In the genomic region with DNA sequence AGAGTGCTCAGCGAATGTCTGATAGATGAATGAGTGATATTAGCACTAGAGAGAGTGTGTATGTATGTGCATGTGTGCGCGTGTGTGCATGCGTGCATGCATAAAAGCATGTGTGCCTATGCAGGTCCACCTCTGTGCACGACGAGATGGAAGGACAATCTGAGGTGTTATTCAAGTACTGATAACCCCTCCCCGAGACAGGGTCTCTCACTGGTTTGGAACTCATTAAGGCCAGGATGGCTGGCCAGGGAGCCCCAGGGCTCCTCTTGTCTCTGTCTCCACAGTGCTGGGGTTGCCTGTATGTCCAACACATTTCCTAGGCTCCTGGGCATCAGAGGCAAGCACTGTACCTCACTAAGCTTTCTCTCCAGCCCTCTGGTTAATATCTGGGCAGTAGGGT, we compare ENCODE assay signal across 23 mouse cellular contexts.
"Had no signal": no experiment of that assay in that cellular context is flagged by ENCODE, and none has a peak within 500 bp of the region (broad histone marks: within the 10 kb centered on the region; RNA-seq: fewer than 3 reads in every experiment).

No protein-coding gene starts in this region.

- DNase-seq: forebrain, postnatal 0 days; gastrocnemius, postnatal 14 days; gastrocnemius, postnatal 36 days; heart, postnatal 36 days; kidney, adult 11 months; kidney, adult 2 months; kidney, adult 9 months; kidney, postnatal 14 days; kidney, postnatal 36 days; layer of hippocampus, adult 9-11 months; layer of hippocampus, postnatal 36 days; left cerebral cortex, postnatal 4 days had no signal

- H3K4me1 ChIP-seq: forebrain, embryonic 15.5 days; hindbrain, embryonic 15.5 days; liver, embryonic 12.5 days had no signal

- H3K9me3 ChIP-seq: forebrain, embryonic 15.5 days; hindbrain, embryonic 15.5 days; kidney, embryonic 15.5 days; limb, embryonic 13.5 days; limb, embryonic 15.5 days; liver, embryonic 12.5 days had no signal

- H3K9ac ChIP-seq: forebrain, embryonic 15.5 days; forebrain, postnatal 0 days; hindbrain, embryonic 13.5 days; hindbrain, embryonic 15.5 days; kidney, embryonic 15.5 days; limb, embryonic 13.5 days; limb, embryonic 15.5 days; liver, embryonic 12.5 days; liver, embryonic 14.5 days had no signal

- ATAC-seq: forebrain, embryonic 15.5 days; forebrain, postnatal 0 days; hindbrain, postnatal 0 days; intestine, embryonic 16.5 days; liver, embryonic 12.5 days had no signal

- H3K4me3 ChIP-seq: forebrain, embryonic 15.5 days; hindbrain, embryonic 13.5 days; hindbrain, embryonic 15.5 days; kidney, embryonic 15.5 days; limb, embryonic 13.5 days; limb, embryonic 15.5 days; liver, embryonic 12.5 days had no signal

- H3K36me3 ChIP-seq: forebrain, embryonic 15.5 days; hindbrain, embryonic 13.5 days; hindbrain, embryonic 15.5 days; kidney, embryonic 15.5 days; limb, embryonic 13.5 days; limb, embryonic 15.5 days; liver, embryonic 12.5 days had no signal

- H3K4me2 ChIP-seq: forebrain, embryonic 15.5 days; hindbrain, embryonic 13.5 days; hindbrain, embryonic 15.5 days; limb, embryonic 15.5 days; liver, embryonic 12.5 days had no signal

- H3K27me3 ChIP-seq: forebrain, embryonic 15.5 days; hindbrain, embryonic 13.5 days; hindbrain, embryonic 15.5 days; kidney, embryonic 15.5 days; limb, embryonic 13.5 days; limb, embryonic 15.5 days; liver, embryonic 12.5 days had no signal

- H3K27ac ChIP-seq: forebrain, embryonic 15.5 days; hindbrain, embryonic 13.5 days; hindbrain, embryonic 15.5 days; hindbrain, postnatal 0 days; kidney, postnatal 0 days; limb, embryonic 13.5 days; limb, embryonic 15.5 days; liver, embryonic 12.5 days; liver, embryonic 14.5 days had no signal
